Mouse (Mus musculus): ENCODE data around the gene Atg2b.

- TF ChIP-seq POLR2A (IDR thresholded peaks at IDR 0.05; ENCODE audit: insufficient read length, low read depth) (no peak), MYOG (IDR thresholded peaks at IDR 0.05; ENCODE audit: control insufficient read depth in 1 of 3, insufficient read depth in 1 of 3, insufficient read length in 2 of 3, low read depth in 2 of 3) (no peak), TCF12 (IDR thresholded peaks at IDR 0.05; ENCODE audit: insufficient read depth, poor library complexity, severe bottlenecking) (no peak), MAX (IDR thresholded peaks at IDR 0.05; ENCODE audit: low read depth) (no peak)
Observed at GRCm38 (mm10) chr12:105727268-105727667, 42.3 kb upstream of the Atg2b start.
